Mouse (Mus musculus) lung, postnatal 0 days (tissue): ENCODE measurements around the gene Ccndbp1.

Source experiments
- CTCF ChIP-seq: IDR thresholded peaks from 2 replicates; pipeline ENCODE4 v1.5.1; 2016; ENCODE audit warnings: antibody characterized with exemption, mild to moderate bottlenecking
- EP300 ChIP-seq: IDR thresholded peaks from 2 replicates; pipeline ENCODE4 v1.6.1; 2016; ENCODE audit warnings: antibody characterized with exemption, mild to moderate bottlenecking, control low read depth

GRCm38 (mm10) chr2:121007925-121008663, at the start of gene Ccndbp1:
- TF ChIP-seq CTCF: no peak
- no peak for TF ChIP-seq EP300
